Mouse (Mus musculus) CH12.LX (cell line): ENCODE measurements at regions not wholly inside any gene's neighbourhood (a gene's known extent, or its start where the extent isn't known, plus 50 kb on each side); places are given as distances from the start of the nearest gene placed in this dataset.
A peak's percentile ranks its signal among the peaks of the same experiment; 100 is the strongest.

Experiments
- DNase-seq: peaks from one replicate; pipeline ENCODE4 v3.0.0-alpha.2; 2013; ENCODE audit errors: extremely low read depth
- H3K27ac ChIP-seq: 2 replicates; pipeline ENCODE4 v1.5.1; 2012; ENCODE audit warnings: low read depth, mild to moderate bottlenecking, control low read depth, moderate library complexity; ENCODE audit not compliant: insufficient read depth
- H3K27me3 ChIP-seq: replicated peaks from 2 replicates; pipeline ENCODE3; 2012; ENCODE audit warnings: inconsistent platforms
- H3K36me3 ChIP-seq, 2 experiments: replicated peaks in 1 of 2; 2 replicates each; pipeline versions ENCODE3 to v1.6.1; 2012; ENCODE audit warnings: inconsistent platforms in 1 of 2, low read length in 1 of 2, mild to moderate bottlenecking in 1 of 2, mixed read lengths in 1 of 2, moderate library complexity in 1 of 2; ENCODE audit not compliant: control insufficient read depth in 1 of 2, insufficient read depth in 1 of 2
- H3K4me1 ChIP-seq, 2 experiments: 2 replicates each; pipeline ENCODE4 v1.6.1; 2012; ENCODE audit warnings: inconsistent platforms in 1 of 2, moderate library complexity in 1 of 2; ENCODE audit not compliant: insufficient read depth in 2 of 2, control insufficient read depth in 1 of 2
- H3K4me2 ChIP-seq: 2 replicates; pipeline ENCODE4 v1.6.1; 2012; ENCODE audit warnings: low read depth, mild to moderate bottlenecking, control low read depth; ENCODE audit not compliant: poor library complexity, insufficient read depth, severe bottlenecking
- H3K4me3 ChIP-seq, 3 experiments: fragments of 150-350 bp in 1 of 3; sonication (generic) in 1 of 3; replicated peaks in 1 of 3; 2 replicates each; pipeline versions ENCODE3 to v1.5.1; 2011 to 2012; ENCODE audit warnings: low read depth in 2 of 3, low read length in 2 of 3, mild to moderate bottlenecking in 2 of 3, moderate library complexity in 2 of 3, control low read depth in 1 of 3, improper control_type of control experiment in 1 of 3, inconsistent platforms in 1 of 3, mixed read lengths in 1 of 3; ENCODE audit not compliant: poor library complexity in 1 of 3
- H3K79me2 ChIP-seq: replicated peaks from 2 replicates; pipeline ENCODE4 v1.6.1; 2012; ENCODE audit warnings: mild to moderate bottlenecking, moderate library complexity; ENCODE audit not compliant: control insufficient read depth, poor library complexity, insufficient read depth, severe bottlenecking; ENCODE audit errors: extremely low read depth
- H3K9ac ChIP-seq: 2 replicates; pipeline ENCODE4 v1.6.1; 2012; ENCODE audit warnings: low read depth, mild to moderate bottlenecking, control low read depth, moderate library complexity; ENCODE audit not compliant: insufficient read depth
- H3K9me3 ChIP-seq: replicated peaks from 2 replicates; pipeline ENCODE3; 2012; ENCODE audit warnings: low read length, inconsistent platforms, mixed read lengths
- BHLHE40 ChIP-seq: IDR thresholded peaks from 2 replicates; pipeline ENCODE4 v1.6.1; 2011; ENCODE audit warnings: mild to moderate bottlenecking, low read depth, low read length, improper control_type of control experiment
- CHD1 ChIP-seq: IDR thresholded peaks from 2 replicates; pipeline ENCODE4 v1.6.1; 2012; ENCODE audit warnings: low read depth, low read length, improper control_type of control experiment, inconsistent platforms
- CTCF ChIP-seq, 2 experiments: IDR thresholded peaks in 1 of 2; conservative IDR thresholded peaks in 1 of 2; 2 replicates each; pipeline ENCODE4 v1.5.1; 2011 to 2012; ENCODE audit warnings: low read depth in 2 of 2, low read length in 2 of 2, improper control_type of control experiment in 1 of 2, inconsistent platforms in 1 of 2, mild to moderate bottlenecking in 1 of 2, moderate library complexity in 1 of 2
- E2F4 ChIP-seq: IDR thresholded peaks from 2 replicates; pipeline ENCODE4 v1.6.1; 2011; ENCODE audit warnings: low read depth, low read length, improper control_type of control experiment; ENCODE audit not compliant: insufficient replicate concordance
- ELF1 ChIP-seq: IDR thresholded peaks from 2 replicates; pipeline ENCODE4 v1.6.1; 2014; ENCODE audit warnings: low read depth, mild to moderate bottlenecking, inconsistent platforms, low read length, improper control_type of control experiment
- EP300 ChIP-seq: IDR thresholded peaks from 2 replicates; pipeline ENCODE4 v1.6.1; 2011; ENCODE audit warnings: low read length, improper control_type of control experiment
- ETS1 ChIP-seq: conservative IDR thresholded peaks from 2 replicates; pipeline ENCODE4 v1.6.1; 2012; ENCODE audit warnings: low read depth, mild to moderate bottlenecking, inconsistent platforms, low read length, improper control_type of control experiment, moderate library complexity
- GABPA ChIP-seq: IDR thresholded peaks from 2 replicates; pipeline ENCODE4 v1.6.1; 2012; ENCODE audit warnings: low read depth, low read length, improper control_type of control experiment, inconsistent platforms; ENCODE audit not compliant: insufficient replicate concordance
- HCFC1 ChIP-seq: IDR thresholded peaks from 2 replicates; pipeline ENCODE4 v1.6.1; 2012; ENCODE audit warnings: low read depth, mild to moderate bottlenecking, inconsistent platforms, low read length, improper control_type of control experiment
- IRF4 ChIP-seq: IDR thresholded peaks from 2 replicates; pipeline ENCODE4 v1.6.1; 2014; ENCODE audit warnings: low read depth, mild to moderate bottlenecking, inconsistent platforms, low read length, improper control_type of control experiment
- JUN ChIP-seq: IDR thresholded peaks from 2 replicates; pipeline ENCODE4 v1.6.1; 2011; ENCODE audit warnings: low read depth, mild to moderate bottlenecking, low read length, improper control_type of control experiment, moderate library complexity; ENCODE audit not compliant: insufficient read depth
- JUND ChIP-seq: conservative IDR thresholded peaks from 2 replicates; pipeline ENCODE4 v1.6.1; 2011; ENCODE audit warnings: low read depth, low read length, improper control_type of control experiment
- KAT2A ChIP-seq: IDR thresholded peaks from 2 replicates; pipeline ENCODE4 v1.6.1; 2012; ENCODE audit warnings: low read length, improper control_type of control experiment, inconsistent platforms; ENCODE audit not compliant: insufficient replicate concordance
- MAFK ChIP-seq: IDR thresholded peaks from 2 replicates; pipeline ENCODE4 v1.6.1; 2011; ENCODE audit warnings: low read length, improper control_type of control experiment; ENCODE audit not compliant: insufficient replicate concordance
- MAX ChIP-seq: IDR thresholded peaks from 2 replicates; pipeline ENCODE4 v1.6.1; 2011; ENCODE audit warnings: low read length, improper control_type of control experiment
- MAZ ChIP-seq: IDR thresholded peaks from 2 replicates; pipeline ENCODE4 v1.6.1; 2012; ENCODE audit warnings: low read depth, mild to moderate bottlenecking, inconsistent platforms, low read length, improper control_type of control experiment, moderate library complexity
- MEF2A ChIP-seq: IDR thresholded peaks from 2 replicates; pipeline ENCODE4 v1.6.1; 2014; ENCODE audit warnings: low read depth, mild to moderate bottlenecking, inconsistent platforms, low read length, improper control_type of control experiment, borderline replicate concordance
- MXI1 ChIP-seq: IDR thresholded peaks from 2 replicates; pipeline ENCODE4 v1.6.1; 2011; ENCODE audit warnings: mild to moderate bottlenecking, low read depth, low read length, improper control_type of control experiment
- MYC ChIP-seq: IDR thresholded peaks from 2 replicates; pipeline ENCODE4 v1.6.1; 2011; ENCODE audit warnings: low read depth, mild to moderate bottlenecking, improper control_type of control experiment, low read length
- NELFE ChIP-seq: IDR thresholded peaks from 2 replicates; pipeline ENCODE4 v1.6.1; 2011; ENCODE audit warnings: low read depth, low read length, improper control_type of control experiment
- PAX5 ChIP-seq: IDR thresholded peaks from 2 replicates; pipeline ENCODE4 v1.6.1; 2012; ENCODE audit warnings: low read length, inconsistent platforms, mixed read lengths
- POLR2A ChIP-seq: IDR thresholded peaks from 2 replicates; pipeline ENCODE4 v1.6.1; 2011; ENCODE audit warnings: low read depth, mild to moderate bottlenecking, improper control_type of control experiment, low read length
- RAD21 ChIP-seq: IDR thresholded peaks from 2 replicates; pipeline ENCODE4 v1.6.1; 2011; ENCODE audit warnings: low read depth, mild to moderate bottlenecking, low read length, improper control_type of control experiment, moderate library complexity
- RCOR1 ChIP-seq: conservative IDR thresholded peaks from 2 replicates; pipeline ENCODE4 v1.6.1; 2012; ENCODE audit warnings: low read depth, mild to moderate bottlenecking, inconsistent platforms, low read length, improper control_type of control experiment
- SIN3A ChIP-seq: IDR thresholded peaks from 2 replicates; pipeline ENCODE4 v1.6.1; 2012; ENCODE audit warnings: low read length, improper control_type of control experiment, inconsistent platforms
- TCF12 ChIP-seq: IDR thresholded peaks from 2 replicates; pipeline ENCODE4 v1.6.1; 2014; ENCODE audit warnings: low read depth, mild to moderate bottlenecking, inconsistent platforms, low read length, improper control_type of control experiment
- UBTF ChIP-seq: IDR thresholded peaks from 2 replicates; pipeline ENCODE4 v1.6.1; 2012; ENCODE audit warnings: low read depth, mild to moderate bottlenecking, inconsistent platforms, low read length, improper control_type of control experiment, moderate library complexity
- USF2 ChIP-seq: conservative IDR thresholded peaks from 2 replicates; pipeline ENCODE4 v1.6.1; 2011; ENCODE audit warnings: low read depth, low read length, improper control_type of control experiment
- ZMIZ1 ChIP-seq: IDR thresholded peaks from 2 replicates; pipeline ENCODE4 v1.6.1; 2012; ENCODE audit warnings: low read depth, mild to moderate bottlenecking, inconsistent platforms, low read length, improper control_type of control experiment
- dilution Hi-C: fragments of 300-500 bp; cut with MboI; formaldehyde crosslinking; loops from 2 replicates; pipeline ENCODE4 v1.14.3; 2020; ENCODE audit warnings: low sequenced_read_pairs; ENCODE audit not compliant: extremely low pct_unique_long_range_greater_than_20kb, extremely low pct_ligation_motif_present
- in situ Hi-C: fragments of 300-500 bp; cut with MboI; formaldehyde crosslinking; loops from 3 replicates; pipeline ENCODE4 v1.14.3; 2019; ENCODE audit warnings: low sequenced_read_pairs, low pct_ligation_motif_present, low pct_unique_long_range_greater_than_20kb, mixed read lengths

GRCm38 (mm10) chr13:38852868-38853267 lies 107.8 kb downstream of the Slc35b3 start:
- Histone ChIP-seq H3K27me3 (no peaks in the 10 kb centered on the region), H3K4me1 (peaks cover 12 to 26% of the 10 kb centered on the region in 2 experiments), H3K4me3 (no peak overlapping the region), H3K4me2 (no peak overlapping the region), H3K36me3 (no peaks in the 10 kb centered on the region), H3K9me3 (no peaks in the 10 kb centered on the region), H3K9ac (no peak overlapping the region), H3K79me2 (no peaks in the 10 kb centered on the region), H3K27ac (no peak overlapping the region)
- DNase-seq: no peak
- dilution Hi-C loops: no loop called here
- no peak for TF ChIP-seq CHD1
- in situ Hi-C loops: loop anchor here (25.0 kb wide), 1 partner anchor 134 kb away; no protein-coding TSS in a partner anchor

GRCm38 (mm10) chr13:38851820-38852219 lies 108.9 kb downstream of the Slc35b3 start:
- Histone ChIP-seq H3K4me3 (peak overlapping the region in 1 of 3 experiments; percentile 37), H3K9me3 (no peaks in the 10 kb centered on the region), H3K79me2 (no peaks in the 10 kb centered on the region), H3K4me2 (peak overlapping the region; percentile 51), H3K9ac (no peak overlapping the region), H3K4me1 (peaks cover 12 to 26% of the 10 kb centered on the region in 2 experiments), H3K27ac (peak overlapping the region; percentile 56), H3K36me3 (no peaks in the 10 kb centered on the region), H3K27me3 (no peaks in the 10 kb centered on the region)
- in situ Hi-C loops: loop anchor here (25.0 kb wide), 1 partner anchor 135 kb away; no protein-coding TSS in a partner anchor
- dilution Hi-C loops: no loop called here
- DNase-seq: peak; percentile 92
- TF ChIP-seq BHLHE40 (peak; percentile 90), RCOR1 (peak; percentile 73), E2F4 (no peak), RAD21 (no peak), POLR2A (no peak), ETS1 (peak; percentile 92), SIN3A (peak; percentile 78), HCFC1 (0 out of 2 replicates have a peak, but pooled peaks have one; percentile 26), CHD1 (peak; percentile 95; the same call in 1 of the 2 replicates), JUND (peak; percentile 58), EP300 (peak; percentile 90), NELFE (no peak), MAFK (peak; percentile 47; the same call in 1 of the 2 replicates), UBTF (no peak), PAX5 (no peak), MYC (peak; percentile 72; the same call in 1 of the 2 replicates), TCF12 (peak; percentile 94), GABPA (no peak), ELF1 (peak; percentile 57), MXI1 (peak; percentile 29; the same call in 1 of the 2 replicates), CTCF (conservative IDR thresholded peaks at IDR 0.05 in 1 of 2, IDR thresholded peaks at IDR 0.05 in 1 of 2; ENCODE audit: low read depth in 2 of 2, low read length in 2 of 2) (no peak), KAT2A (no peak), MAX (peak; percentile 83), ZMIZ1 (no peak), IRF4 (peak; percentile 61), MEF2A (peak; percentile 58; the same call in 1 of the 2 replicates), MAZ (no peak), USF2 (no peak), JUN (peak; percentile 12; the same call in 1 of the 2 replicates)
